Mouse (Mus musculus) kidney, postnatal 4 days (tissue): Measurements from ENCODE around the gene Cyp2c38.
"Not testable (repeated sequence)": the region's sequence is repeated elsewhere in the genome, so short reads cannot be mapped to it uniquely, and the experiment has no call there.

Experiments used
- DNase-seq, 2 experiments: peaks; one replicate each; pipeline ENCODE4 v3.0.0; 2021; ENCODE audit warnings: mixed read lengths in 2 of 2

The Cyp2c38 gene

GRCm38 (mm10) chr19:39462941-39463340 lies at the start of gene Cyp2c38:
Gene Cyp2c38, minus strand, starts transcription at chr19:39463075.
- DNase-seq: no peak

- no peak for DNase-seq
These were observed 47.7 kb upstream of the Cyp2c38 start, which contains the start of gene Cyp2c39 for GRCm38 (mm10) chr19:39510534-39510933. Gene Cyp2c39, plus strand, starts transcription at chr19:39510862.

- no peak for DNase-seq
These were observed 46.7 kb upstream of the Cyp2c38 start for GRCm38 (mm10) chr19:39509533-39509932.

- DNase-seq: no peak
These were observed 43.5 kb upstream of the Cyp2c38 start for GRCm38 (mm10) chr19:39506341-39506740.

- DNase-seq: not testable (repeated sequence)
These were observed 21.1 kb upstream of the Cyp2c38 start for GRCm38 (mm10) chr19:39483961-39484360.

- DNase-seq: no peak
These were observed 1.0 kb upstream of the Cyp2c38 start for GRCm38 (mm10) chr19:39463923-39464322.
